ENCODE assay signal across 20 mouse cellular contexts in the genomic region with DNA sequence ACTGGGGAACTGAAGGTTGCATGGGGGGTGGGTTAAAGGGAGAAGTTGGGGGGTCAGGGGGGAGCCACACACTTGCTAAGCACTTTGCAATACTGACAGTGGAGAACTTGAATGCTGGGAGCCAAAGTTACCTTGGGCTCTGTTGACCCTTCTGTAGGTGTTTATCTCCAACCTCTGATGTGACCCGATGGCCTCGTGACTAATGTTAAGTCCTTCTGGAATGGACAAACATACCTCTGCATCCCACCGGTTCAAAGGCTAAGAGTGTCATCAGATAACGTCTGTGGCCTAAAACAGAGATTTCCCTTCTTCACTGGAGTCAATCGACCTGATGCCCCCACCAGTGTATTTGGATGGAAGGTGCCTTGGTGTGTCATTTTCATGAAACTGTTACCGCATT.
"Had no signal": no experiment of that assay in that cellular context is flagged by ENCODE, and none has a peak within 500 bp of the region (broad histone marks: within the 10 kb centered on the region; RNA-seq: fewer than 3 reads in every experiment).

No protein-coding gene starts in this region.

- DNase-seq: kidney, adult 2 months; kidney, postnatal 25 days; left cerebral cortex, postnatal 4 days; lung, adult 2 months; right cerebral cortex, adult 18-20 months; right cerebral cortex, postnatal 25 days; spleen, adult 18-20 months; thymus, postnatal 25 days had no signal

- ATAC-seq: hindbrain, postnatal 0 days; inflammation-experienced regulatory T-cells, adult 6 months; intestine, postnatal 0 days; midbrain, embryonic 13.5 days; midbrain, embryonic 16.5 days had no signal

- H3K27ac ChIP-seq: hindbrain, postnatal 0 days; kidney, postnatal 0 days; limb, embryonic 12.5 days; limb, embryonic 15.5 days; macrophage; midbrain, embryonic 13.5 days; neural tube, embryonic 13.5 days; stomach, embryonic 15.5 days had no signal

- H3K4me2 ChIP-seq: limb, embryonic 12.5 days; limb, embryonic 15.5 days; midbrain, embryonic 13.5 days; neural tube, embryonic 13.5 days; stomach, embryonic 15.5 days had no signal

- H3K4me1 ChIP-seq: limb, embryonic 15.5 days; neural tube, embryonic 13.5 days; stomach, embryonic 15.5 days had no signal

- H3K36me3 ChIP-seq: limb, embryonic 12.5 days; limb, embryonic 15.5 days; midbrain, embryonic 13.5 days; neural tube, embryonic 13.5 days; stomach, embryonic 15.5 days had no signal

- H3K27me3 ChIP-seq: limb, embryonic 12.5 days; limb, embryonic 15.5 days; midbrain, embryonic 13.5 days; neural tube, embryonic 13.5 days; stomach, embryonic 15.5 days had no signal

- H3K9me3 ChIP-seq: limb, embryonic 12.5 days; limb, embryonic 15.5 days; midbrain, embryonic 13.5 days; neural tube, embryonic 13.5 days; stomach, embryonic 15.5 days had no signal

- H3K4me3 ChIP-seq: limb, embryonic 12.5 days; limb, embryonic 15.5 days; midbrain, embryonic 13.5 days; myocyte; neural tube, embryonic 13.5 days; stomach, embryonic 15.5 days had no signal

- H3K9ac ChIP-seq: limb, embryonic 12.5 days; limb, embryonic 15.5 days; midbrain, embryonic 13.5 days; neural tube, embryonic 13.5 days; stomach, embryonic 15.5 days had no signal
